Mouse (Mus musculus) lung, embryonic 14.5 days (tissue): Measurements from ENCODE around the gene Selenon. TPM values are rescaled to one million over a fixed set of nuclear protein-coding genes. Genes with fewer than 3 reads are reported as not detected.
"Not testable (repeated sequence)": the region's sequence is repeated elsewhere in the genome, so short reads cannot be mapped to it uniquely, and the experiment has no call there.

ENCODE experiments used
- ATAC-seq: fragments of 200-750 bp; cut with Nextera tagmentation; 2 replicates; pipeline ENCODE4 v1.8.0; 2017; ENCODE audit warnings: mild to moderate bottlenecking, moderate TSS enrichment, moderate library complexity; ENCODE audit not compliant: insufficient read depth
- DNase-seq: peaks from one replicate; pipeline ENCODE4 v3.0.0-alpha.2; 2015
- H3K27ac ChIP-seq: fragments of 300-500 bp; sonication (generic); 2 replicates; pipeline ENCODE4 v1.5.1; 2014; ENCODE audit warnings: low read depth, mild to moderate bottlenecking, moderate library complexity
- H3K27me3 ChIP-seq: fragments of 300-500 bp; sonication (generic); 2 replicates; pipeline ENCODE4 v1.6.1; 2014; ENCODE audit warnings: low read length, control low read depth; ENCODE audit not compliant: insufficient read depth
- H3K36me3 ChIP-seq: fragments of 300-500 bp; sonication (generic); 2 replicates; pipeline ENCODE4 v1.6.1; 2014; ENCODE audit warnings: control low read depth; ENCODE audit not compliant: insufficient read depth
- H3K4me1 ChIP-seq: fragments of 300-500 bp; sonication (generic); 2 replicates; pipeline ENCODE4 v1.6.1; 2014; ENCODE audit warnings: antibody characterized with exemption, control low read depth; ENCODE audit not compliant: insufficient read depth
- H3K4me2 ChIP-seq: fragments of 300-500 bp; sonication (generic); 2 replicates; pipeline ENCODE4 v1.6.1; 2014; ENCODE audit warnings: mild to moderate bottlenecking
- H3K4me3 ChIP-seq: fragments of 300-500 bp; sonication (generic); 2 replicates; pipeline ENCODE4 v1.5.1; 2014; ENCODE audit warnings: low read depth, low read length
- H3K9ac ChIP-seq: fragments of 300-500 bp; sonication (generic); 2 replicates; pipeline ENCODE4 v1.6.1; 2014
- H3K9me3 ChIP-seq: fragments of 300-500 bp; sonication (generic); 2 replicates; pipeline ENCODE4 v1.6.1; 2016; ENCODE audit warnings: low read depth, low read length, control low read depth
- CTCF ChIP-seq: IDR thresholded peaks from 2 replicates; pipeline ENCODE4 v1.5.1; 2016; ENCODE audit warnings: antibody characterized with exemption, low read depth
- WGBS: fragments of 180-500 bp; shearing (Covaris S2); extraction: QIAGEN DNeasy Blood & Tissue Kit; methylation state at CpG from one replicate; pipeline ENCODE4 v1.1.7; 2014; 5-methylcytosine and 5-hydroxymethylcytosine counted together
- polyA plus RNA-seq: library from polyadenylated mRNA; unstranded; fragments of >200 nt; fragmentation: Nextera tagmentation; extraction: Ambion mirVana; gene quantifications from 2 replicates; pipeline ENCODE4 v1.2.1, GENCODE M21; 2014

Selenon gene
- polyA plus RNA-seq, 1 experiment from 2014 or later: 62.0 TPM

DNA sequence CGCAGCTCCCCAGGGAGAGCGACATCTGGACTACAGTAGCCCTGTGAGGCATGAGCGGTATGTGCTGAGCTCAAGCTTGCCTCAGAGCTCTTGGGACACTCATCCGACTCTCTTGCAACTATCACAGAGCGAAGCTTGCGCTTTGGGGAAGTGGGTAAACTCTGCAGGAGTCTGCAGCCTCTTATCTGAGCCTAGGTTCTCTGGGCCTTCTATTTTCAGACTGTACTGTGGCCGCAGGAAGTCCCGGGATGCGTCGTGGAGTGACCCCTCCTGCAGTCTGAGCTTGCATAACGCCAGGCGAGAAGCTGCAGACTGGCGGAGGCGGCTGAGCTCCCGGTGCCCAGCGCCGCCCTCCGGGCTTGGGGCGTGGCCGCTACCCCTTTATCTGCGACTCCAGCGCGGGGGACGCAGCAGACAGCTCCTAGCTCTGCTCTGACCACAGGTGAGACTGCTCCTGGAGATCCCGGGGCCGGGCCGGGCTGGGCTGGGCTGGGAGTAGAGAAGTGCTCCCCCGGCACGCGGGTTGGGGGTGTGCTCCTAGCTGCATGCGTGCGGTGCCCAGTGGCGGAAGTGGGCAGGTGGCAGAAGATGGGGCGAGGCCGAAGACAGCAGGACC, 55.3 kb downstream of the Selenon start, which contains the start of gene Paqr7:
Gene Paqr7 (plus strand): TSS at position 103 of the 616 bp plus-strand sequence.
- Histone ChIP-seq H3K9me3 (no peaks in the 10 kb centered on the region), H3K4me3 (peak within 1 kb of the TSS; percentile 48), H3K27me3 (no peaks in the 10 kb centered on the region), H3K4me1 (peaks cover 5% of the 10 kb centered on the region; the same call in 1 of the 2 replicates), H3K27ac (peak within 1 kb of the TSS; percentile 59; the same call in 1 of the 2 replicates), H3K36me3 (no peaks in the 10 kb centered on the region), H3K9ac (peak within 1 kb of the TSS; percentile 58), H3K4me2 (peak within 1 kb of the TSS; percentile 93)
- DNase-seq (peak; percentile 76), ATAC-seq (peak; percentile 67)
- 0 out of 2 replicates have a peak, but pooled peaks have one; percentile 10 for TF ChIP-seq CTCF
- 3% methylated on average over 35 of the region's 35 CpGs for WGBS

- no peak for DNase-seq
- Histone ChIP-seq H3K4me1 (peaks cover 5% of the 10 kb centered on the region; the same call in 1 of the 2 replicates), H3K4me3 (no peak overlapping the region), H3K9me3 (no peaks in the 10 kb centered on the region), H3K27ac (no peak overlapping the region), H3K9ac (no peak overlapping the region), H3K4me2 (no peak overlapping the region), H3K27me3 (no peaks in the 10 kb centered on the region), H3K36me3 (no peaks in the 10 kb centered on the region)
- no peak for ATAC-seq
- TF ChIP-seq CTCF: no peak
- 64% methylated on average over 5 of the region's 5 CpGs for WGBS
Measured at GRCm38 (mm10) chr4:134495546-134495923, 56.4 kb downstream of the Selenon start.

- DNase-seq: peak; percentile 38
- H3K27me3 ChIP-seq: no peaks in the 10 kb centered on the region
- 54% methylated on average over 16 of the region's 16 CpGs for WGBS
- no peak overlapping the region for H3K9ac ChIP-seq
- H3K9me3 ChIP-seq: no peaks in the 10 kb centered on the region
- no peak for TF ChIP-seq CTCF
- H3K36me3 ChIP-seq: no peaks in the 10 kb centered on the region
- no peak overlapping the region for H3K4me2 ChIP-seq
- ATAC-seq: no peak
- no peak overlapping the region for H3K27ac ChIP-seq
- H3K4me3 ChIP-seq: no peak overlapping the region
- H3K4me1 ChIP-seq: peaks cover 5% of the 10 kb centered on the region; the same call in 1 of the 2 replicates
Measured at GRCm38 (mm10) chr4:134494780-134495545, 57.0 kb downstream of the Selenon start.

DNA sequence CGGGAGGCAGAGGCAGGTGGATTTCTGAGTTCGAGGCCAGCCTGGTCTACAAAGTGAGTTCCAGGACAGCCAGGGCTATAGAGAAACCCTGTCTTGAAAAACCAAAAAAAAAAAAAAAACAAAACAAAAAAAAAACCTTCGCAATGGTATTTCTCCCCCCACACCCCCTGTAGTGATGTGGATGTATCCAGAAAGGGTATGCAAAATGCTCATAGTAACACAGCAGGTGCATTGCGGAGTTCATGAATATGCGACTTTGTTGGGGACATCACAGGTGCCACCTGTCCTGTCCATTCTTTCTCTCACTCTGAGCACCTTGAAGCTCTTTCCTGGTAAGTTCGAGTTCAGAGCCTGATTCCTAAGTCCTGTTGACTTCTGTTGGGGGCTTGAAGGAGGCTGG, 57.8 kb downstream of the Selenon start:
- not testable (repeated sequence) for H3K36me3 ChIP-seq, H3K9me3 ChIP-seq, H3K9ac ChIP-seq, H3K4me2 ChIP-seq, H3K4me3 ChIP-seq, ATAC-seq, H3K4me1 ChIP-seq, H3K27ac ChIP-seq, H3K27me3 ChIP-seq, DNase-seq
- WGBS: 89% methylated on average over 6 of the region's 6 CpGs

DNA sequence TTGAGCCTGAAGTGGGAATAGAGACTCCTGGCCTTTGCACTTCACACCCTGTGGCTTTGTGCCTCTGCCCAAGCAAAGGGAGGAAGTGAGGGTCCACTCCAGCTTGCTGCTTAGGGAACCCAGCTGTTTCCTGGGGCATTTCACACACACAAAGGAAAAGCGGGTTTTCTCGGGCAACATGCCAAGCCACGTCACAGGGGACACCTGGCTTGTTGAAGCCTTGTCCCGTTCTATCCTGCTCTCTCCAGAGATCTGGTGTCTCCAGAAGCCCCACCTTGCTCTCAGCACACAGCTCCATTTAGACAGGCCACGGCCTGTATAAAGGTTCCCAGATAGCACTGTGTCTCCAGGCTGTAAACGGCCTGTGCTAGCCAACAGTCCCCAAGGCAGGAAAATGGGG, 60.2 kb downstream of the Selenon start:
- DNase-seq: peak; percentile 50
- 52% methylated on average over 6 of the region's 6 CpGs for WGBS

GRCm38 (mm10) chr4:134489986-134490665, 61.8 kb downstream of the Selenon start:
- no peaks in the 10 kb centered on the region for H3K9me3 ChIP-seq
- WGBS: 69% methylated on average over 11 of the region's 11 CpGs
- H3K9ac ChIP-seq: no peak overlapping the region
- DNase-seq (no peak), ATAC-seq (no peak)
- no peak overlapping the region for H3K4me2 ChIP-seq
- 0 out of 2 replicates have a peak, but pooled peaks cover 3% of the 10 kb centered on the region for H3K4me1 ChIP-seq
- TF ChIP-seq CTCF: no peak
- no peaks in the 10 kb centered on the region for H3K36me3 ChIP-seq
- no peak overlapping the region for H3K4me3 ChIP-seq
- no peaks in the 10 kb centered on the region for H3K27me3 ChIP-seq
- no peak overlapping the region for H3K27ac ChIP-seq

More for the DNA sequence above, 60.2 kb downstream of the Selenon start:
- 0 out of 2 replicates have a peak, but pooled peaks have one; percentile 26 for ATAC-seq
- H3K4me3 ChIP-seq: no peak overlapping the region
- H3K4me1 ChIP-seq: peaks cover 8% of the 10 kb centered on the region; the same call in 1 of the 2 replicates
- no peaks in the 10 kb centered on the region for H3K36me3 ChIP-seq
- no peak overlapping the region for H3K27ac ChIP-seq
- no peaks in the 10 kb centered on the region for H3K27me3 ChIP-seq
- no peak overlapping the region for H3K4me2 ChIP-seq
- no peak for TF ChIP-seq CTCF
- H3K9me3 ChIP-seq: no peaks in the 10 kb centered on the region
- H3K9ac ChIP-seq: no peak overlapping the region
